ENCODE assay signal across 25 mouse cellular contexts in genomic region chr19:28049280-28049679, GRCm38 (mm10). TPM values are rescaled to one million over a fixed set of nuclear protein-coding genes. Genes with fewer than 3 reads are reported as not detected.
DNase-seq lines count a peak whose midpoint lies in the region; ATAC-seq and TF ChIP-seq lines count a peak whose summit lies in the region.
"Had no signal": no experiment of that assay in that cellular context is flagged by ENCODE, and none has a peak within 500 bp of the region (broad histone marks: within the 10 kb centered on the region; RNA-seq: fewer than 3 reads in every experiment).

No protein-coding gene starts in this region.

- H3K36me3 ChIP-seq in C2C12 (ENCODE audit: control insufficient read depth, insufficient read depth), result no peaks in the 10 kb centered on the region
- no peaks in the 10 kb centered on the region for H3K36me3 ChIP-seq in heart, embryonic 12.5 days
- H3K36me3 ChIP-seq: embryonic facial prominence, embryonic 13.5 days; embryonic facial prominence, embryonic 15.5 days; forebrain, embryonic 10.5 days; forebrain, embryonic 12.5 days had no signal

- WGBS in heart, embryonic 12.5 days, result 87% methylated on average over 4 of the region's 4 CpGs

- no peak for TF ChIP-seq CTCF in C2C12 (IDR thresholded peaks at IDR 0.05; ENCODE audit: control insufficient read depth, insufficient read depth, insufficient read length)

- H3ac ChIP-seq in C2C12 (ENCODE audit: control insufficient read depth, insufficient read length, low read depth), result no peak overlapping the region

- no peaks in the 10 kb centered on the region for H3K27me3 ChIP-seq in C2C12 (ENCODE audit: control insufficient read depth, insufficient read depth, insufficient read length)
- no peaks in the 10 kb centered on the region for H3K27me3 ChIP-seq in heart, embryonic 12.5 days (replicated peaks)
- H3K27me3 ChIP-seq: embryonic facial prominence, embryonic 13.5 days; embryonic facial prominence, embryonic 15.5 days; forebrain, embryonic 12.5 days had no signal

- H3K4me3 ChIP-seq in C2C12 (ENCODE audit: insufficient read depth, poor library complexity, severe bottlenecking), result no peak overlapping the region
- H3K4me3 ChIP-seq in heart, embryonic 12.5 days, result no peak overlapping the region
- H3K4me3 ChIP-seq: embryonic facial prominence, embryonic 13.5 days; embryonic facial prominence, embryonic 15.5 days; erythroblast, embryonic 14.5 days; forebrain, embryonic 10.5 days; forebrain, embryonic 12.5 days had no signal

- H3K4me2 ChIP-seq in heart, embryonic 12.5 days, result no peak overlapping the region
- H3K4me2 ChIP-seq: embryonic facial prominence, embryonic 13.5 days; embryonic facial prominence, embryonic 15.5 days; forebrain, embryonic 12.5 days had no signal

- no peaks in the 10 kb centered on the region for H3K9me3 ChIP-seq in heart, embryonic 12.5 days (replicated peaks)
- H3K9me3 ChIP-seq: embryonic facial prominence, embryonic 13.5 days; embryonic facial prominence, embryonic 15.5 days; forebrain, embryonic 10.5 days; forebrain, embryonic 12.5 days had no signal

- no peak overlapping the region for H3K9ac ChIP-seq in heart, embryonic 12.5 days
- H3K9ac ChIP-seq: embryonic facial prominence, embryonic 13.5 days; embryonic facial prominence, embryonic 15.5 days; forebrain, embryonic 12.5 days had no signal

- peak; percentile 27 for DNase-seq in brain, adult 2 months (ENCODE audit: low read depth, low spot score)
- DNase-seq in kidney, postnatal 10 days, result no peak
- no peak for DNase-seq in kidney, postnatal 25 days
- DNase-seq: adrenal gland, adult 8-10 months; adrenal gland, postnatal 14 days; adrenal gland, postnatal 36 days; B cell, adult 2 months; cerebellum, adult 11 months; cerebellum, adult 18-20 months; cerebellum, adult 8-10 months; cerebellum, adult 9-11 months; cerebellum, postnatal 14 days; cerebellum, postnatal 36 days; embryo, embryonic 11 days had no signal

- H3K79me3 ChIP-seq in C2C12 (ENCODE audit: low read depth), result no peaks in the 10 kb centered on the region

- H3K79me2 ChIP-seq in C2C12 (ENCODE audit: control insufficient read depth, insufficient read depth), result no peaks in the 10 kb centered on the region

- ATAC-seq in heart, embryonic 12.5 days (ENCODE audit: insufficient number of reproducible peaks, low FRiP score), result no peak
- ATAC-seq: activated CD4-positive, CD25-positive, alpha-beta regulatory T cell, adult 4 months; forebrain, embryonic 14.5 days; forebrain, embryonic 16.5 days; Patski had no signal

- H3K27ac ChIP-seq in heart, embryonic 12.5 days (ENCODE audit: poor library complexity, severe bottlenecking), result no peak overlapping the region
- H3K27ac ChIP-seq: embryonic facial prominence, embryonic 13.5 days; embryonic facial prominence, embryonic 15.5 days; forebrain, embryonic 10.5 days; forebrain, embryonic 12.5 days had no signal

- no peaks in the 10 kb centered on the region for H3K4me1 ChIP-seq in heart, embryonic 12.5 days (replicated peaks)
- H3K4me1 ChIP-seq: embryonic facial prominence, embryonic 13.5 days; embryonic facial prominence, embryonic 15.5 days; forebrain, embryonic 10.5 days; forebrain, embryonic 12.5 days had no signal

TF ChIP-seq in C2C12, 6 proteins besides CTCF, POLR2A, EP300 and RAD21:
- TF ChIP-seq FOSL1 (IDR thresholded peaks at IDR 0.05; ENCODE audit: insufficient read depth, low read length, poor library complexity, severe bottlenecking) (no peak), MAX (IDR thresholded peaks at IDR 0.05) (no peak), MYOD1 (IDR thresholded peaks at IDR 0.05; ENCODE audit: control insufficient read depth, insufficient read length, low read depth) (peak; percentile 82)

RNA-seq across cellular contexts. Expression of gene Rfx3, which starts 38.3 kb away (rescaled TPM):
- 0.70 TPM for polyA plus RNA-seq in C2C12 (2012; fragmentation: generic; extraction: Trizol)
- 6.7 and 7.8 TPM in 2 replicates for polyA plus RNA-seq in heart, embryonic 12.5 days (2016; fragmentation: Nextera tagmentation; extraction: Ambion mirVana)
